8 mouse cellular contexts compared by ENCODE assay signal in genomic region chr7:80687721-80688555, GRCm38 (mm10). TPM values are rescaled to one million over a fixed set of nuclear protein-coding genes. Genes with fewer than 3 reads are reported as not detected.
DNase-seq lines count a peak whose midpoint lies in the region; ATAC-seq and TF ChIP-seq lines count a peak whose summit lies in the region.

No protein-coding gene starts in this region.

- TF ChIP-seq CTCF in embryonic fibroblast, embryonic 13.5 days (IDR thresholded peaks at IDR 0.05; ENCODE audit: borderline replicate concordance, insufficient read depth, low read length): no peak

- H3K9ac ChIP-seq in kidney, embryonic 14.5 days (ENCODE audit: low read depth, low read length): peak overlapping the region; percentile 95
- peak overlapping the region; percentile 95 for H3K9ac ChIP-seq in limb, embryonic 13.5 days
- peak overlapping the region; percentile 95 for H3K9ac ChIP-seq in midbrain, embryonic 14.5 days (replicated peaks; ENCODE audit: low read length)

- peak overlapping the region; percentile 94 for H3K27ac ChIP-seq in embryonic fibroblast, embryonic 13.5 days (ENCODE audit: insufficient read depth, low read length)
- peak overlapping the region; percentile 97 for H3K27ac ChIP-seq in heart, embryonic 10.5 days
- peak overlapping the region; percentile 95 for H3K27ac ChIP-seq in kidney, embryonic 14.5 days (ENCODE audit: low read depth, low read length)
- peak overlapping the region; percentile 96 for H3K27ac ChIP-seq in limb, embryonic 13.5 days
- peak overlapping the region; percentile 96 for H3K27ac ChIP-seq in midbrain, embryonic 14.5 days (replicated peaks; ENCODE audit: low read depth, low read length)

- peaks cover 5% of the 10 kb centered on the region; the same call in 1 of the 2 replicates for H3K4me1 ChIP-seq in embryonic fibroblast, embryonic 13.5 days (ENCODE audit: control insufficient read depth, insufficient read depth, low read length)
- peaks cover 26% of the 10 kb centered on the region for H3K4me1 ChIP-seq in heart, embryonic 10.5 days
- H3K4me1 ChIP-seq in kidney, embryonic 14.5 days (ENCODE audit: control insufficient read depth, insufficient read depth, low read length): peaks cover 8% of the 10 kb centered on the region
- H3K4me1 ChIP-seq in limb, embryonic 13.5 days: peaks cover 16% of the 10 kb centered on the region
- H3K4me1 ChIP-seq in midbrain, embryonic 14.5 days (ENCODE audit: control insufficient read depth, insufficient read depth, low read length): peaks cover 11% of the 10 kb centered on the region

- no peaks in the 10 kb centered on the region for H3K9me3 ChIP-seq in heart, embryonic 10.5 days
- no peaks in the 10 kb centered on the region for H3K9me3 ChIP-seq in kidney, embryonic 14.5 days (ENCODE audit: control insufficient read depth, low read length)
- no peaks in the 10 kb centered on the region for H3K9me3 ChIP-seq in limb, embryonic 13.5 days
- no peaks in the 10 kb centered on the region for H3K9me3 ChIP-seq in midbrain, embryonic 14.5 days (ENCODE audit: control insufficient read depth, low read length)

- peak; percentile 73 for DNase-seq in 3T3-L1 (ENCODE audit: low read depth, low spot score)
- peak; percentile 47 to 56 for DNase-seq in adrenal gland, postnatal 4 days (ENCODE audit: low spot score in 2 of 2)
- DNase-seq in heart, embryonic 10.5 days (ENCODE audit: low spot score): peak; percentile 87
- peak; percentile 82 for DNase-seq in midbrain, embryonic 14.5 days
- DNase-seq in spleen, adult 12 weeks (ENCODE audit: low spot score): peak; percentile 39

- ATAC-seq in kidney, embryonic 14.5 days (ENCODE audit: low FRiP score, low TSS enrichment): peak; percentile 61
- peak; percentile 55 for ATAC-seq in limb, embryonic 13.5 days (ENCODE audit: low FRiP score, low read depth)
- ATAC-seq in midbrain, embryonic 14.5 days (ENCODE audit: low FRiP score, low TSS enrichment): peak; percentile 54

- H3K4me2 ChIP-seq in kidney, embryonic 14.5 days (replicated peaks; ENCODE audit: low read depth, low read length): peak overlapping the region; percentile 88
- peak overlapping the region; percentile 82 for H3K4me2 ChIP-seq in limb, embryonic 13.5 days (replicated peaks)
- peak overlapping the region; percentile 67 for H3K4me2 ChIP-seq in midbrain, embryonic 14.5 days (ENCODE audit: low read length)

- H3K36me3 ChIP-seq in heart, embryonic 10.5 days: no peaks in the 10 kb centered on the region
- no peaks in the 10 kb centered on the region for H3K36me3 ChIP-seq in kidney, embryonic 14.5 days (ENCODE audit: control insufficient read depth, insufficient read depth, low read length)
- H3K36me3 ChIP-seq in limb, embryonic 13.5 days: no peaks in the 10 kb centered on the region
- H3K36me3 ChIP-seq in midbrain, embryonic 14.5 days (ENCODE audit: control insufficient read depth, insufficient read depth, low read length): no peaks in the 10 kb centered on the region

- peak overlapping the region; percentile 90 for H3K4me3 ChIP-seq in embryonic fibroblast, embryonic 13.5 days (ENCODE audit: insufficient read depth, low read length)
- peak overlapping the region; percentile 88 for H3K4me3 ChIP-seq in heart, embryonic 10.5 days
- peak overlapping the region; percentile 84 for H3K4me3 ChIP-seq in kidney, embryonic 14.5 days (ENCODE audit: low read length)
- peak overlapping the region; percentile 89 for H3K4me3 ChIP-seq in limb, embryonic 13.5 days
- H3K4me3 ChIP-seq in midbrain, embryonic 14.5 days (replicated peaks; ENCODE audit: low read depth, low read length): peak overlapping the region; percentile 74

- TF ChIP-seq POLR2A in embryonic fibroblast, embryonic 13.5 days (IDR thresholded peaks at IDR 0.05; ENCODE audit: low read depth, low read length): peak; percentile 36; the same call in 1 of the 2 replicates

- H3K27me3 ChIP-seq in heart, embryonic 10.5 days (ENCODE audit: insufficient read depth, poor library complexity, severe bottlenecking): no peaks in the 10 kb centered on the region
- no peaks in the 10 kb centered on the region for H3K27me3 ChIP-seq in kidney, embryonic 14.5 days (ENCODE audit: control insufficient read depth, insufficient read depth, low read length)
- H3K27me3 ChIP-seq in limb, embryonic 13.5 days: no peaks in the 10 kb centered on the region
- H3K27me3 ChIP-seq in midbrain, embryonic 14.5 days (ENCODE audit: control insufficient read depth, insufficient read depth, low read length): no peaks in the 10 kb centered on the region

- 1% methylated on average over 66 of the region's 69 CpGs for WGBS in heart, embryonic 10.5 days
- 2% methylated on average over 65 of the region's 69 CpGs for WGBS in kidney, embryonic 14.5 days
- WGBS in limb, embryonic 13.5 days: 1% methylated on average over 68 of the region's 69 CpGs
- WGBS in midbrain, embryonic 14.5 days: under 1% methylated on average over 69 of the region's 69 CpGs

RNA-seq across cellular contexts. Expression of gene Crtc3, which starts 0.7 kb away (rescaled TPM):
- 10 to 100 TPM; 36.4 to 39.8 TPM for total RNA-seq in adrenal gland, postnatal 4 days (2021)
- polyA plus RNA-seq in embryonic fibroblast, embryonic 13.5 days (2011; ENCODE audit: insufficient read length, low read depth, missing spikeins): 21.6 and 27.7 TPM in 2 replicates
- 14.6 and 18.6 TPM in 2 replicates for polyA plus RNA-seq in heart, embryonic 10.5 days (2016; fragmentation: Nextera tagmentation; extraction: Ambion mirVana)
- polyA plus RNA-seq in kidney, embryonic 14.5 days (2014; fragmentation: Nextera tagmentation; extraction: Ambion mirVana): 21.1 and 27.3 TPM in 2 replicates
- polyA plus RNA-seq in limb, embryonic 13.5 days (2015; fragmentation: Nextera tagmentation; extraction: Ambion mirVana): 23.9 and 24.5 TPM in 2 replicates
- 11.7 and 14.0 TPM in 2 replicates for polyA plus RNA-seq in midbrain, embryonic 14.5 days (2014; fragmentation: Nextera tagmentation; extraction: Ambion mirVana)

Comparison
In these comparisons a context has a peak if more than half of its experiments do, and no peak if none do; other contexts are left out.
1. Peak in every context shown above with its lines: DNase-seq, ATAC-seq, H3K4me3 ChIP-seq and H3K27ac ChIP-seq.